Comparison of ENCODE assay signal across 7 mouse cellular contexts in the genomic region with DNA sequence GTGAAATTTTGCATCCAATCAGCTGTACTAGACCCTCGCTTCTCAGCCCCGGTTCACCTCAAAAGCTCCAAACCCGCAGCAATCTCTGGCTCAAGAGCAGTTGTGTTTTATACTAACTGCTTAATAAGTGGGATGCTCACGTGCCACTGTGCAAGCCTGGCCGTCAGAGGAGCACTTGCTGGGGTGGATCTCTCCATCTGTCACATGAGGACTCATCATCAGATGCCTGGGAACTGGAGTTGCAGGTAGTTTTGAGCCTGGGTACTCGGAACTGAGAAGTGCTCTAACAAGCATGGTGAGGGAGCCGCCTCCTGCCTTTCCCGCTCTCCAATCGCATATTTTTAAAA. TPM values are rescaled to one million over a fixed set of nuclear protein-coding genes. Genes with fewer than 3 reads are reported as not detected.
DNase-seq lines count a peak whose midpoint lies in the region; ATAC-seq and TF ChIP-seq lines count a peak whose summit lies in the region.

No protein-coding gene starts in this region.

- H3K27me3 ChIP-seq in liver, embryonic 12.5 days (replicated peaks) = no peaks in the 10 kb centered on the region
- H3K27me3 ChIP-seq in hindbrain, embryonic 15.5 days = no peaks in the 10 kb centered on the region
- no peaks in the 10 kb centered on the region for H3K27me3 ChIP-seq in myocyte (ENCODE audit: control insufficient read depth, insufficient read depth, insufficient read length)

- H3K4me3 ChIP-seq in liver, embryonic 12.5 days = peak overlapping the region; percentile 28
- 0 out of 2 replicates have a peak overlapping the region, but pooled peaks have one; percentile 5 for H3K4me3 ChIP-seq in hindbrain, embryonic 15.5 days
- H3K4me3 ChIP-seq in myocyte = no peak overlapping the region

- no peaks in the 10 kb centered on the region for H3K36me3 ChIP-seq in liver, embryonic 12.5 days
- H3K36me3 ChIP-seq in hindbrain, embryonic 15.5 days = no peaks in the 10 kb centered on the region
- H3K36me3 ChIP-seq in myocyte (ENCODE audit: control insufficient read depth, insufficient read depth) = no peaks in the 10 kb centered on the region

- WGBS in liver, embryonic 12.5 days (ENCODE audit: insufficient replicate concordance) = 17% methylated on average over 9 of the region's 9 CpGs
- 13% methylated on average over 9 of the region's 9 CpGs for WGBS in hindbrain, embryonic 15.5 days

- ATAC-seq in liver, embryonic 12.5 days = no peak
- ATAC-seq in erythroblast, adult 5-6 weeks (replicated peaks; ENCODE audit: low FRiP score, poor library complexity, severe bottlenecking) = 0 out of 2 replicates have a peak, but pooled peaks have one; percentile 8
- peak; percentile 20; the same call in 1 of the 2 replicates for ATAC-seq in hindbrain, embryonic 15.5 days (ENCODE audit: low FRiP score, low read depth)
- no peak for ATAC-seq in inflammation-experienced regulatory T-cells, adult 6 months

- DNase-seq in liver = no peak
- no peak for DNase-seq in spleen, postnatal 36 days (ENCODE audit: low spot score in 2 of 2)

- no peak overlapping the region for H3K27ac ChIP-seq in liver, embryonic 12.5 days
- no peak overlapping the region for H3K27ac ChIP-seq in hindbrain, embryonic 15.5 days (replicated peaks)

- H3K4me1 ChIP-seq in liver, embryonic 12.5 days = peaks cover 25% of the 10 kb centered on the region
- H3K4me1 ChIP-seq in hindbrain, embryonic 15.5 days (replicated peaks) = peaks cover 10% of the 10 kb centered on the region

- no peak overlapping the region for H3K9ac ChIP-seq in liver, embryonic 12.5 days
- H3K9ac ChIP-seq in hindbrain, embryonic 15.5 days = no peak overlapping the region

- peak overlapping the region; percentile 61 for H3K4me2 ChIP-seq in liver, embryonic 12.5 days
- H3K4me2 ChIP-seq in hindbrain, embryonic 15.5 days = peak overlapping the region; percentile 39
- H3K4me2 ChIP-seq in myocyte (ENCODE audit: low read depth) = peak overlapping the region; percentile 33

- H3ac ChIP-seq in myocyte (ENCODE audit: control insufficient read depth, insufficient read length) = no peak overlapping the region

- H3K79me2 ChIP-seq in myocyte (ENCODE audit: control insufficient read depth, insufficient read depth) = no peaks in the 10 kb centered on the region

- H3K9me3 ChIP-seq in liver, embryonic 12.5 days (replicated peaks) = no peaks in the 10 kb centered on the region
- H3K9me3 ChIP-seq in hindbrain, embryonic 15.5 days = no peaks in the 10 kb centered on the region

- no peak for TF ChIP-seq POLR2A in myocyte (IDR thresholded peaks at IDR 0.05; ENCODE audit: insufficient read length, low read depth)

TF ChIP-seq in myocyte, 11 proteins besides CTCF, POLR2A, EP300 and RAD21:
- no peak for TF ChIP-seq MAX (IDR thresholded peaks at IDR 0.05; ENCODE audit: low read depth)
- no peak for TF ChIP-seq USF1 (IDR thresholded peaks at IDR 0.05; ENCODE audit: low read depth)
- no peak for TF ChIP-seq MYOD1 (IDR thresholded peaks at IDR 0.05; ENCODE audit: control insufficient read depth in 1 of 3, insufficient read length in 2 of 3, low read depth in 2 of 3)
- no peak for TF ChIP-seq TCF3 (IDR thresholded peaks at IDR 0.05; ENCODE audit: insufficient read length, low read depth)
- TF ChIP-seq POLR2AphosphoS2 (IDR thresholded peaks at IDR 0.05; ENCODE audit: insufficient read length, low read depth) = no peak
- TF ChIP-seq CEBPB (IDR thresholded peaks at IDR 0.05; ENCODE audit: insufficient read depth, poor library complexity, severe bottlenecking) = no peak
- no peak for TF ChIP-seq E2F4 (IDR thresholded peaks at IDR 0.05; ENCODE audit: insufficient read depth)
- no peak for TF ChIP-seq TCF12 (IDR thresholded peaks at IDR 0.05; ENCODE audit: insufficient read depth, poor library complexity, severe bottlenecking)

RNA-seq across cellular contexts. Expression of gene Fam160b1, which starts 44.0 kb away (rescaled TPM):
- 9.2 and 9.5 TPM in 2 replicates for polyA plus RNA-seq in liver, embryonic 12.5 days (2016; fragmentation: Nextera tagmentation; extraction: Ambion mirVana)
- total RNA-seq in erythroblast, adult 5-6 weeks (2015; ENCODE audit: low replicate concordance) = 6.1 and 11.5 TPM in 2 replicates
- total RNA-seq in erythroblast, adult 5-6 weeks (2017; ENCODE audit: low replicate concordance) = 5.7 and 8.6 TPM in 2 replicates
- polyA plus RNA-seq in hindbrain, embryonic 15.5 days (2015; fragmentation: Nextera tagmentation; extraction: Ambion mirVana) = 12.1 and 12.7 TPM in 2 replicates
- 7.1 TPM for polyA plus RNA-seq in myocyte (2012; fragmentation: generic; extraction: Trizol)
- polyA plus RNA-seq in inflammation-experienced regulatory T-cells, adult 6 months (2017; shearing (Covaris generic)) = 10 to 100 TPM in 2 of 3 experiments, 1 to 10 TPM in 1; 9.2 to 10.8 (median 10.6) TPM

RNA-seq across cellular contexts. Expression of gene Trub1, which starts 48.2 kb away (rescaled TPM):
- 14.6 and 17.3 TPM in 2 replicates for polyA plus RNA-seq in liver, embryonic 12.5 days (2016; fragmentation: Nextera tagmentation; extraction: Ambion mirVana)
- 1.3 and 2.5 TPM in 2 replicates for total RNA-seq in erythroblast, adult 5-6 weeks (2015; ENCODE audit: low replicate concordance)
- 1.1 and 3.0 TPM in 2 replicates for total RNA-seq in erythroblast, adult 5-6 weeks (2017; ENCODE audit: low replicate concordance)
- polyA plus RNA-seq in hindbrain, embryonic 15.5 days (2015; fragmentation: Nextera tagmentation; extraction: Ambion mirVana) = 12.2 and 12.7 TPM in 2 replicates
- polyA plus RNA-seq in myocyte (2012; fragmentation: generic; extraction: Trizol) = 4.7 TPM
- polyA plus RNA-seq in inflammation-experienced regulatory T-cells, adult 6 months (2017; shearing (Covaris generic)) = 10 to 100 TPM in 2 of 3 experiments, 1 to 10 TPM in 1; 5.2 to 13.7 (median 10.6) TPM

Comparison
In these comparisons a context has a peak if more than half of its experiments do, and no peak if none do; other contexts are left out.
1. ATAC-seq: peak in erythroblast, adult 5-6 weeks (single experiment) and hindbrain, embryonic 15.5 days (single experiment); none in liver, embryonic 12.5 days (single experiment) and inflammation-experienced regulatory T-cells, adult 6 months (single experiment).
2. Peak in every context shown above with its lines, with median percentiles within 50 percentile points of each other: H3K4me2 ChIP-seq.